Mouse (Mus musculus): ENCODE data around the gene Nos1ap. TPM values are rescaled to one million over a fixed set of nuclear protein-coding genes. Genes with fewer than 3 reads are reported as not detected.

Gene Nos1ap
- polyA plus RNA-seq, 1 experiment from 2014 or later: 16.3 TPM

GRCm38 (mm10) chr1:170353335-170353734 lies 236.3 kb downstream of the Nos1ap start:
- DNase-seq (ENCODE audit: low spot score) (no peak), ATAC-seq (replicated peaks; ENCODE audit: low FRiP score, low read depth) (no peak)
- Histone ChIP-seq H3K27me3 (ENCODE audit: insufficient read depth, low read length) (no peaks in the 10 kb centered on the region), H3K9ac (ENCODE audit: low read depth, low read length) (no peak overlapping the region), H3K9me3 (replicated peaks; ENCODE audit: low read length) (no peaks in the 10 kb centered on the region), H3K4me2 (ENCODE audit: low read length) (no peak overlapping the region), H3K27ac (no peak overlapping the region), H3K4me1 (replicated peaks; ENCODE audit: insufficient read depth, low read length) (no peaks in the 10 kb centered on the region), H3K4me3 (replicated peaks; ENCODE audit: low read depth, low read length) (no peak overlapping the region), H3K36me3 (ENCODE audit: insufficient read depth, low read length) (no peaks in the 10 kb centered on the region)
- TF ChIP-seq CTCF (IDR thresholded peaks at IDR 0.05; ENCODE audit: low read depth): no peak
- 63% methylated on average over 3 of the region's 3 CpGs for WGBS

- no peak overlapping the region for H3K4me2 ChIP-seq (ENCODE audit: low read length)
- H3K9ac ChIP-seq (ENCODE audit: low read depth, low read length): no peak overlapping the region
- H3K9me3 ChIP-seq (replicated peaks; ENCODE audit: low read length): no peaks in the 10 kb centered on the region
- no peaks in the 10 kb centered on the region for H3K36me3 ChIP-seq (ENCODE audit: insufficient read depth, low read length)
- ATAC-seq (replicated peaks; ENCODE audit: low FRiP score, low read depth) (no peak), DNase-seq (ENCODE audit: low spot score) (no peak)
- H3K27me3 ChIP-seq (ENCODE audit: insufficient read depth, low read length): no peaks in the 10 kb centered on the region
- no peak overlapping the region for H3K4me3 ChIP-seq (replicated peaks; ENCODE audit: low read depth, low read length)
- no peak for TF ChIP-seq CTCF (IDR thresholded peaks at IDR 0.05; ENCODE audit: low read depth)
- H3K27ac ChIP-seq: no peak overlapping the region
- no peaks in the 10 kb centered on the region for H3K4me1 ChIP-seq (replicated peaks; ENCODE audit: insufficient read depth, low read length)
Measured at GRCm38 (mm10) chr1:170351080-170351479, 238.6 kb downstream of the Nos1ap start.

GRCm38 (mm10) chr1:170346266-170346665 lies 243.4 kb downstream of the Nos1ap start:
- WGBS: 71% methylated on average over 3 of the region's 3 CpGs
- no peak for DNase-seq (ENCODE audit: low spot score)
- ATAC-seq (replicated peaks; ENCODE audit: low FRiP score, low read depth): no peak
- H3K27ac ChIP-seq: no peak overlapping the region
- no peak overlapping the region for H3K9ac ChIP-seq (ENCODE audit: low read depth, low read length)
- no peak for TF ChIP-seq CTCF (IDR thresholded peaks at IDR 0.05; ENCODE audit: low read depth)
- no peaks in the 10 kb centered on the region for H3K9me3 ChIP-seq (replicated peaks; ENCODE audit: low read length)
- H3K4me3 ChIP-seq (replicated peaks; ENCODE audit: low read depth, low read length): no peak overlapping the region
- no peaks in the 10 kb centered on the region for H3K27me3 ChIP-seq (ENCODE audit: insufficient read depth, low read length)
- no peaks in the 10 kb centered on the region for H3K36me3 ChIP-seq (ENCODE audit: insufficient read depth, low read length)
- H3K4me1 ChIP-seq (replicated peaks; ENCODE audit: insufficient read depth, low read length): no peaks in the 10 kb centered on the region
- no peak overlapping the region for H3K4me2 ChIP-seq (ENCODE audit: low read length)

- no peak overlapping the region for H3K4me3 ChIP-seq (replicated peaks; ENCODE audit: low read depth, low read length)
- TF ChIP-seq CTCF (IDR thresholded peaks at IDR 0.05; ENCODE audit: low read depth): no peak
- 97% methylated on average over 4 of the region's 4 CpGs for WGBS
- H3K9ac ChIP-seq (ENCODE audit: low read depth, low read length): no peak overlapping the region
- H3K27me3 ChIP-seq (ENCODE audit: insufficient read depth, low read length): no peaks in the 10 kb centered on the region
- DNase-seq (ENCODE audit: low spot score) (no peak), ATAC-seq (replicated peaks; ENCODE audit: low FRiP score, low read depth) (no peak)
- no peak overlapping the region for H3K27ac ChIP-seq
- no peaks in the 10 kb centered on the region for H3K4me1 ChIP-seq (replicated peaks; ENCODE audit: insufficient read depth, low read length)
- H3K9me3 ChIP-seq (replicated peaks; ENCODE audit: low read length): no peaks in the 10 kb centered on the region
- no peak overlapping the region for H3K4me2 ChIP-seq (ENCODE audit: low read length)
- H3K36me3 ChIP-seq (ENCODE audit: insufficient read depth, low read length): no peaks in the 10 kb centered on the region
Measured at GRCm38 (mm10) chr1:170343906-170344305, 245.8 kb downstream of the Nos1ap start.

- TF ChIP-seq CTCF (IDR thresholded peaks at IDR 0.05; ENCODE audit: low read depth): no peak
- H3K27ac ChIP-seq: no peak overlapping the region
- ATAC-seq (replicated peaks; ENCODE audit: low FRiP score, low read depth) (no peak), DNase-seq (ENCODE audit: low spot score) (no peak)
- H3K36me3 ChIP-seq (ENCODE audit: insufficient read depth, low read length): no peaks in the 10 kb centered on the region
- no peaks in the 10 kb centered on the region for H3K9me3 ChIP-seq (replicated peaks; ENCODE audit: low read length)
- H3K4me2 ChIP-seq (ENCODE audit: low read length): no peak overlapping the region
- 70% methylated on average over 8 of the region's 8 CpGs for WGBS
- H3K4me3 ChIP-seq (replicated peaks; ENCODE audit: low read depth, low read length): no peak overlapping the region
- no peaks in the 10 kb centered on the region for H3K27me3 ChIP-seq (ENCODE audit: insufficient read depth, low read length)
- no peaks in the 10 kb centered on the region for H3K4me1 ChIP-seq (replicated peaks; ENCODE audit: insufficient read depth, low read length)
- H3K9ac ChIP-seq (ENCODE audit: low read depth, low read length): no peak overlapping the region
Measured at GRCm38 (mm10) chr1:170343081-170343480, 246.6 kb downstream of the Nos1ap start.

GRCm38 (mm10) chr1:170339943-170340342 lies 249.7 kb downstream of the Nos1ap start:
- ATAC-seq (replicated peaks; ENCODE audit: low FRiP score, low read depth) (no peak), DNase-seq (ENCODE audit: low spot score) (no peak)
- no peak for TF ChIP-seq CTCF (IDR thresholded peaks at IDR 0.05; ENCODE audit: low read depth)
- Histone ChIP-seq H3K4me2 (ENCODE audit: low read length) (no peak overlapping the region), H3K27me3 (ENCODE audit: insufficient read depth, low read length) (no peaks in the 10 kb centered on the region), H3K4me1 (replicated peaks; ENCODE audit: insufficient read depth, low read length) (no peaks in the 10 kb centered on the region), H3K9ac (ENCODE audit: low read depth, low read length) (no peak overlapping the region), H3K36me3 (ENCODE audit: insufficient read depth, low read length) (no peaks in the 10 kb centered on the region), H3K4me3 (replicated peaks; ENCODE audit: low read depth, low read length) (no peak overlapping the region), H3K9me3 (replicated peaks; ENCODE audit: low read length) (no peaks in the 10 kb centered on the region), H3K27ac (no peak overlapping the region)
- 89% methylated on average over 3 of the region's 3 CpGs for WGBS

GRCm38 (mm10) chr1:170332775-170333174 lies 256.9 kb downstream of the Nos1ap start:
- WGBS: 63% methylated on average over 4 of the region's 4 CpGs
- DNase-seq (ENCODE audit: low spot score) (no peak), ATAC-seq (replicated peaks; ENCODE audit: low FRiP score, low read depth) (no peak)
- H3K9ac ChIP-seq (ENCODE audit: low read depth, low read length): no peak overlapping the region
- H3K4me3 ChIP-seq (replicated peaks; ENCODE audit: low read depth, low read length): no peak overlapping the region
- H3K27me3 ChIP-seq (ENCODE audit: insufficient read depth, low read length): no peaks in the 10 kb centered on the region
- no peak overlapping the region for H3K4me2 ChIP-seq (ENCODE audit: low read length)
- no peak overlapping the region for H3K27ac ChIP-seq
- no peaks in the 10 kb centered on the region for H3K4me1 ChIP-seq (replicated peaks; ENCODE audit: insufficient read depth, low read length)
- H3K9me3 ChIP-seq (replicated peaks; ENCODE audit: low read length): no peaks in the 10 kb centered on the region
- TF ChIP-seq CTCF (IDR thresholded peaks at IDR 0.05; ENCODE audit: low read depth): peak; percentile 51; the same call in 1 of the 2 replicates
- no peaks in the 10 kb centered on the region for H3K36me3 ChIP-seq (ENCODE audit: insufficient read depth, low read length)
